Mouse (Mus musculus): ENCODE data around the gene Fat3. TPM values are rescaled to one million over a fixed set of nuclear protein-coding genes. Genes with fewer than 3 reads are reported as not detected.

The Fat3 gene
- polyA plus RNA-seq, 1 experiment: 0.15 TPM

DNA sequence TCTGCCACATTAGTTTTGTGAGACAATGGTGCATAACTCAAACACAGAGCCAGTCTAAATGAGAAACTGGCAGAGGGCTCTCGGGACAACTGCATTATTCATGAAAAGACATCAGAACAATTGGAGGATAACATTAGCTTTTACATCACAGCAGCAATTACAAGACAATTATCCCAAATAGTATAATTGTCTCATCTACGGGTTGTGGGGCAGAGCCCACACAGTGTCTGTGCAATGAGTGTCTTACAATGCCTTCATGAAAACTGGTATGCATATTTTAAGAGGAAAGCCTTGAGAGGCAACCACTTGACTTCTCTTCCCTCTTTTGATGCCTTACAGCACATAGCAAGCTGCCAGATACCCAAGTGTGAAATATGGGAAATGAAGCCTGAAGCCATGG, 603.0 kb downstream of the Fat3 start:
- Histone ChIP-seq H3K36me3 (replicated peaks; ENCODE audit: low read length) (no peaks in the 10 kb centered on the region), H3K27me3 (replicated peaks) (no peaks in the 10 kb centered on the region), H3K4me1 (no peaks in the 10 kb centered on the region), H3K9me3 (no peaks in the 10 kb centered on the region), H3K4me3 (replicated peaks) (no peak overlapping the region)
- TF ChIP-seq GATA1 (IDR thresholded peaks at IDR 0.05; ENCODE audit: borderline replicate concordance, low read length) (no peak), FLI1 (IDR thresholded peaks at IDR 0.05; ENCODE audit: low read length) (no peak)

DNA sequence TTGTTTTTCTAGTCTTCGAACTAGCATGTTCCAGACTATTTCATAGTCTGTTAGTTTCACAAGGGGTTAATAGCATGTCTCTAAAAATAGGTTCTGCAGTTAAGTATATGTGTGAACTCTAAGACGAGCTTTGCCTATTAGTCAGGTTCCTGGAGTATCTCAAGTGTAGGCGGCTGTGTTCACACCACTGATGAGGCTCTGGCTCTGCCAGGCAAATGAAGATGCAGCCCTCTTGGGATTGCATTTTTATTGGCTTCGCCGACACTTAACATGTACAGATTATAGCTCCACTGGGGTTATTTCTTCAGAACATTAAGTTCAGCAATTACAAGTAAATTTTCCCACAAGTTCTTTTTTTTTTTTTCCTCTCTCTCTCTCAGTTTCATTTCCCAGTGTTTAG, 614.3 kb downstream of the Fat3 start:
- H3K9me3 ChIP-seq: peaks cover 7% of the 10 kb centered on the region
- no peak overlapping the region for H3K4me3 ChIP-seq (replicated peaks)
- no peaks in the 10 kb centered on the region for H3K36me3 ChIP-seq (replicated peaks; ENCODE audit: low read length)
- H3K4me1 ChIP-seq: no peaks in the 10 kb centered on the region
- no peaks in the 10 kb centered on the region for H3K27me3 ChIP-seq (replicated peaks)
- TF ChIP-seq GATA1 (IDR thresholded peaks at IDR 0.05; ENCODE audit: borderline replicate concordance, low read length): no peak
- no peak for TF ChIP-seq FLI1 (IDR thresholded peaks at IDR 0.05; ENCODE audit: low read length)

DNA sequence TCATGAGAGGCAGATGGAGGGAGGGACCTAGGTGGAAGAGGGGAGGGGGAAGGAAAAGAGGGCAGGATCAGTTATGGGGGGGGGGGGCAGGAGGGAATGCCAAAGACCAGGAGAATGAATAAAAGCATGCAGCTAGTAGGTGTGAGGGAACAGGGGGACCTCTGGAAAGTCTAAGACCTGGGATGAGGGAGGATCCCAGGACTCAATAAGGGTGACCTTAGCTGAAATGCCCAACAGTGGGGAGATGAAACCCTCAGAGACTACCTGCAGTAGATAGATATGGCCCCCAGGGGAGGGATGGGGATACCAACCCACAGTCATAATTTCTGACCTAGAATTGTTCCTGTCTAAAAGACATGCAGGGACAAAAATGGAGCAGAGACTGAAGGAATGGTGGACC, 620.3 kb downstream of the Fat3 start:
- TF ChIP-seq FLI1 (IDR thresholded peaks at IDR 0.05; ENCODE audit: low read length) (no peak), GATA1 (IDR thresholded peaks at IDR 0.05; ENCODE audit: borderline replicate concordance, low read length) (no peak)
- Histone ChIP-seq H3K27me3 (replicated peaks) (no peaks in the 10 kb centered on the region), H3K4me3 (replicated peaks) (no peak overlapping the region)

DNA sequence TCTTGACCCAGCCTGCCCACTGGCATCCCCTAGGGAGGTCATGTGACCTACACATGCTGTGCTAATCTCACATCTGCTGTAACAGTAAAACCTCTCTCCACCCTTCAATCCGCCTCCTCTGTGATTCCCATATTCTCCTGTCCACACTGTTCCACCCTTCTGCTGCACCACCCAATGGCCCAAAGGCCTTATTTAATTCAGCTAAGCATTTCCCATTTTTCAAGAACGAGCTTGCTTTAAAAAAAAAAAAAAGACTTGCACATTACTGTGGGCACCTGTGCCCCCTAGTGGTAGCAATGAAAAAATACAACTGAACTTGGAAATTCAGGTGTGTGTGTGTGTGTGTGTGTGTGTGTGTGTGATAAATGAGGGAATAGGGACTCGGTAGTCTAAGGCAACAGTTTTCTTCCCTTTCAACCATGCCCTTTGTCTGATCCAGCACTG, 620.9 kb downstream of the Fat3 start:
- no peak overlapping the region for H3K4me3 ChIP-seq (replicated peaks)
- no peaks in the 10 kb centered on the region for H3K36me3 ChIP-seq (replicated peaks; ENCODE audit: low read length)
- H3K4me1 ChIP-seq: peaks cover 3% of the 10 kb centered on the region; the same call in 1 of the 2 replicates
- H3K27me3 ChIP-seq (replicated peaks): no peaks in the 10 kb centered on the region
- no peak for TF ChIP-seq GATA1 (IDR thresholded peaks at IDR 0.05; ENCODE audit: borderline replicate concordance, low read length)
- TF ChIP-seq FLI1 (IDR thresholded peaks at IDR 0.05; ENCODE audit: low read length): no peak
- no peaks in the 10 kb centered on the region for H3K9me3 ChIP-seq

More for the DNA sequence above, 620.3 kb downstream of the Fat3 start:
- Histone ChIP-seq H3K4me1 (peaks cover 3% of the 10 kb centered on the region; the same call in 1 of the 2 replicates), H3K9me3 (no peaks in the 10 kb centered on the region), H3K36me3 (replicated peaks; ENCODE audit: low read length) (no peaks in the 10 kb centered on the region)

DNA sequence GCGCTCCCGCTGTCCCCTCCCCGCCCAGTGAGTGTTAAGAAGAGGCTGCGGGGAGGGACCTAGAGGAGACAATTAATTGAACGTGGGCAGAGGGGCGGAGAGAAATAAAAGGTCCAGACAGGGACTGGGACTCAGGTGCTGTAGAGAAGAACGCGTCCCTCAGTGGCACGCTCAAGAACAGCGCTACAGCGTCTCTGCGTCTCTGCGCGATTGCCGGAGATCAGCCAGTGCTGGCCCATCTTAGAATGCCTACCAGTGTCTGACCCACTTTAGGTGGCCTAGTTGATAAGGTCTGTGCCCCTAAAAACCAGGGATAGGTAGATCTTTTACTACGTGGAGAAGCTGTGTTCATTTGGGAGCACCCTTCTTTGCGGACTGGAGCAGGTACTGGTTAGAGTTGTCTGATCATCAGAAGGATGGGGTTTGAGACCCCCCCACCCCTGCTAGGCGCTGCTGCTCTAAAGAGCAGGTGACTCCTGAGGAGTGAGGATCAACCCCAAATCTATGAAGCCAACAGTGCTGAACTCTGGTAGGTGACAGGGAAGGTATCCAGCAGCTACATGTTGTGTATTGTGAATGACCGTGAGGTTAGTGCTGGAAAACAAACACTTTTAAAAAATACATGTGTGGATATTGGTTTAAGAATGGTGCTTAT, 626.5 kb downstream of the Fat3 start, which contains the start of gene Mtnr1b:
Gene Mtnr1b (minus strand): TSS at position 51 of the 655 bp plus-strand sequence.
- no peak for TF ChIP-seq GATA1 (IDR thresholded peaks at IDR 0.05; ENCODE audit: borderline replicate concordance, low read length)
- TF ChIP-seq FLI1 (IDR thresholded peaks at IDR 0.05; ENCODE audit: low read length): no peak
- Histone ChIP-seq H3K9me3 (peaks cover 10% of the 10 kb centered on the region; the same call in 1 of the 2 replicates), H3K4me1 (no peaks in the 10 kb centered on the region), H3K36me3 (replicated peaks; ENCODE audit: low read length) (no peaks in the 10 kb centered on the region), H3K4me3 (replicated peaks) (no peak within 1 kb of the TSS), H3K27me3 (replicated peaks) (peaks cover 13% of the 10 kb centered on the region)

DNA sequence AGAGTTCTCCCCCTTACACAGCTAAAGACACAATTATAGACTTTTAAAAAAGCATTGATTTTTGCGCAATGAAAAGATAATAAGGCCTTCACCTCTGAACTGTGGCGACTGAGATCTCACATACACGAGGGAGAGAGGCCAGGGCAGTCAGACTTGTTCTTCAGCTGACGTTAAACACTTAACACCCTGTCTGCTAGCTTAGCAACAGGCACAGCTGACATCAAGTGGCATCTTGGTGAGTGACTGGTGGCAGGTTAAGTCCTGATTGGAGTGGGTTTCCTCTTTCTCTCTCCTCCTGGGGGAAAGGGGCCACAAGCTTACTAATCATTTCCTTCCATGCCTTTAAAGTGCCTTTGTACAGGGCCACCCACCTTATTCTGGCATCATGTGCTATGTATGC, 631.1 kb downstream of the Fat3 start:
- no peaks in the 10 kb centered on the region for H3K36me3 ChIP-seq (replicated peaks; ENCODE audit: low read length)
- TF ChIP-seq FLI1 (IDR thresholded peaks at IDR 0.05; ENCODE audit: low read length): no peak
- no peak for TF ChIP-seq GATA1 (IDR thresholded peaks at IDR 0.05; ENCODE audit: borderline replicate concordance, low read length)
- peaks cover 22% of the 10 kb centered on the region; the same call in 1 of the 2 replicates for H3K9me3 ChIP-seq
- no peaks in the 10 kb centered on the region for H3K4me1 ChIP-seq
- H3K27me3 ChIP-seq (replicated peaks): peaks cover 13% of the 10 kb centered on the region
- H3K4me3 ChIP-seq (replicated peaks): no peak overlapping the region

DNA sequence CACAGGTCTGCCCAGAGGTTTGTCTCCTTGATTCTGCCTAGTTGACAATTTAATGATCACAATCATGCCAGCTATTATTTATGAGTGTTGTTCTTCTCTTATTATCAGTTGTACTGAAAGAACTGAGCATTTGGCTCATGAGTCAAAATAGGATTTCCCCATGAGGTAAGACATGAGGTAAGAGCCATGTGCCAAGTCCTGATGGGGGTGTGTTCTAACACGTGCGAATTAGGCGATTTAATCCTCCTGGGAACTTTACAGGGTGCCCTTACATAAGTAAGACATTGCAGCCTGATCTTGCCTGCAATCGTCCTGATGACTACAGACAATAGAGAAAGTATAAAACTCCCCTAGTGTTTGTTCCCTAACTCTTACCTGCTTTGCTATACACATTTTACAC, 631.6 kb downstream of the Fat3 start:
- peaks cover 20% of the 10 kb centered on the region; the same call in 1 of the 2 replicates for H3K9me3 ChIP-seq
- H3K36me3 ChIP-seq (replicated peaks; ENCODE audit: low read length): no peaks in the 10 kb centered on the region
- H3K4me3 ChIP-seq (replicated peaks): no peak overlapping the region
- no peaks in the 10 kb centered on the region for H3K4me1 ChIP-seq
- H3K27me3 ChIP-seq (replicated peaks): peaks cover 11% of the 10 kb centered on the region
- no peak for TF ChIP-seq GATA1 (IDR thresholded peaks at IDR 0.05; ENCODE audit: borderline replicate concordance, low read length)
- no peak for TF ChIP-seq FLI1 (IDR thresholded peaks at IDR 0.05; ENCODE audit: low read length)

DNA sequence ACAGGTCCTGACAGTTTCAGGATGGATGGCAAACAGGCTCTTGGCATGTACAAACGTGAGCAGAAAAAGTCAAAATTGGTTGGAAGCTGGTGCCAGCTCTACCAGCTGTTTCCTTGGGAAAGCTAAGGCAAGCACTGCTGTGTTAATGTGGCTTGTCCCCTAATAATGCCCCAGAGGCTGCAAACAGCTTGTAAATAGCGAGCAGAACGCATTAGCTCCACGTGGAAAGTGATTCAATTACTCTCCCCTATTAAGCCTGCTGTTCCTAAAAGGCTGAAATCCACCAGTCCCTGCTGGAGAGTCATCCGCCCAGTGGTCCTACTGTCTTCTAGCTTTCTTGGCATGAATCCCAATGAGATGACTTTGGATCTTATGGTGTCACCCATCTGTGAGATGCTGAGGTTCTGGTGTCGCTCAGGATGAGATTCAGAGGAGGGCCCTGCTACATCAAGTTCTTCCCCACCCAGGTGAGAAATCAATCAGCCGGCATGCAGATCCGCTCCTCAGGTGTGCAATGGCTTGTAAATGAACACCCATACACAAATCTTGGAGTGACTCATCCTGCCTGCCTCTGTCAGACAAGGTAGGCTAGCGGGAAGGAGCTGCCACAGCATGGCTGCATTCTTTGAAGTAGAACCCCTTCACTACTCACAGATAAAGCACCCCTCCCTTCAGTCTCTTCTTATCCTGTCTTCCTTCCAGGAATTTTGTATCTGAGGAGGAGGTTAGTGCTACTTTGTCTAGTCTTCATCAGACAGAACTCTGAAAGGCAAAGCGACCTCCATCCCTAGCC, 634.6 kb downstream of the Fat3 start:
- peaks cover 25% of the 10 kb centered on the region for H3K9me3 ChIP-seq
- TF ChIP-seq GATA1 (IDR thresholded peaks at IDR 0.05; ENCODE audit: borderline replicate concordance, low read length) (no peak), FLI1 (IDR thresholded peaks at IDR 0.05; ENCODE audit: low read length) (no peak)
- no peak overlapping the region for H3K4me3 ChIP-seq (replicated peaks)
- H3K27me3 ChIP-seq (replicated peaks): peaks cover 2% of the 10 kb centered on the region
- no peaks in the 10 kb centered on the region for H3K4me1 ChIP-seq
- H3K36me3 ChIP-seq (replicated peaks; ENCODE audit: low read length): no peaks in the 10 kb centered on the region

DNA sequence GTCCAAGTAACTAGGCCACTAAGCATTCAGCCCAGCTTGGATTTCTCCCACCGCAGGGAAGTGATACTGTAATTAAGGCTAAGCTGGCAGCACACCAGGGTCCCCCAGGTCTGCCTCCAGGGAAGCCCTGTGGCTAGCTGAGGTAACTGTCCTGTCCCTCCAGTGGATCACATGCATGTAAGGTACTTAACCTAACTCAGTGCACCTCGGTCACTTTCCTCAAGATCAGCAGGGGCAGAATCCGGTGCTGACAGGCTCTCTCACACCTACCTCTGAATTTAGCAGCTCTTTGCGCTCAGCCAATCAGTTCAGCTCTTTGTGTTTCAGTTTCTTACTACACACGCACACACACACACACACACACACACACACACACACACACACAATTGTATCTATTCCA, 639.7 kb downstream of the Fat3 start:
- H3K36me3 ChIP-seq (replicated peaks; ENCODE audit: low read length): no peaks in the 10 kb centered on the region
- TF ChIP-seq FLI1 (IDR thresholded peaks at IDR 0.05; ENCODE audit: low read length) (no peak), GATA1 (IDR thresholded peaks at IDR 0.05; ENCODE audit: borderline replicate concordance, low read length) (no peak)
- peaks cover 23% of the 10 kb centered on the region for H3K9me3 ChIP-seq
- no peak overlapping the region for H3K4me3 ChIP-seq (replicated peaks)
- no peaks in the 10 kb centered on the region for H3K27me3 ChIP-seq (replicated peaks)
- H3K4me1 ChIP-seq: no peaks in the 10 kb centered on the region
